8 mouse cellular contexts compared by ENCODE assay signal in the genomic region with DNA sequence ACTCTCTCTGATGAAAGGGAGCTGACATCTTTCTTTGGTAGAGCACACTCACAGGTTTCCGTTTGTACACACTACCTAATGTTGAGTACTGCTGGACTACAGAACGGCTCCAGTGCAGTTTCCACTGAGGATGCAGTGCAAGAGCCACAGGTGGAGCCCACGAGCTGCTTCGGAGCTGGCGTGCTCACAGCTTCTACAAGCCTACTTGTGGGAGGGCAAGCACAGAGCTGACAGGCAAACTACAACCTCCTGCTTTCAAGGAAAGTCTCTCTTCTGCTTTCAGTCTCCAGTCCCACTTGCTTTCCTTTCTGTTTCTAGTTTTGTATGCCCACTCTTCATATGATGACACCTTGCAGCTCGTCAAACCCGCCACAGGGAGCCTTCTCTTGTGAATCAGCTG.
DNase-seq lines count a peak whose midpoint lies in the region; ATAC-seq and TF ChIP-seq lines count a peak whose summit lies in the region.

No protein-coding gene starts in this region.

- H3K4me3 ChIP-seq in G1E (ENCODE audit: low read depth, low read length): no peak overlapping the region; the same call in 1 of the 2 replicates
- H3K4me3 ChIP-seq in limb, embryonic 11.5 days (ENCODE audit: low read depth, low read length): no peak overlapping the region

- peak; percentile 70 for ATAC-seq in G1E (ENCODE audit: extremely low read depth, insufficient number of reproducible peaks, low FRiP score, poor library complexity, severe bottlenecking)
- peak; percentile 91 to 94 for ATAC-seq in hematopoietic stem cell, adult 5-6 weeks (replicated peaks in 1 of 2; ENCODE audit: insufficient read depth in 1 of 2, low FRiP score in 2 of 2, low TSS enrichment in 1 of 2, low read depth in 1 of 2, poor library complexity in 2 of 2, severe bottlenecking in 2 of 2)
- no peak for ATAC-seq in limb, embryonic 11.5 days (ENCODE audit: insufficient number of reproducible peaks, low FRiP score, low TSS enrichment, low read depth)

- no peaks in the 10 kb centered on the region for H3K9me3 ChIP-seq in G1E (replicated peaks)
- no peaks in the 10 kb centered on the region for H3K9me3 ChIP-seq in limb, embryonic 11.5 days (ENCODE audit: control insufficient read depth, low read length)

- no peaks in the 10 kb centered on the region for H3K27me3 ChIP-seq in G1E (ENCODE audit: insufficient read depth, low read length)
- no peaks in the 10 kb centered on the region for H3K27me3 ChIP-seq in limb, embryonic 11.5 days (ENCODE audit: control insufficient read depth, insufficient read depth, low read length)

- WGBS in limb, embryonic 11.5 days: 27% methylated on average over 7 of the region's 7 CpGs

- DNase-seq in heart, adult 18-20 months: peak; percentile 55 to 57
- no peak for DNase-seq in heart, adult 8-10 months (ENCODE audit: low spot score)
- DNase-seq in G1E (ENCODE audit: low spot score): peak; percentile 21
- DNase-seq in embryo, embryonic 9.5 days (ENCODE audit: extremely low spot score): peak; percentile 20
- DNase-seq in limb, embryonic 11.5 days (ENCODE audit: low spot score): peak; percentile 58
- DNase-seq in retina, embryonic 14.5 days (ENCODE audit: low spot score): peak; percentile 22
- DNase-seq in urinary bladder, adult 18-20 months (ENCODE audit: low spot score in 2 of 2): no peak

- H3K9ac ChIP-seq in limb, embryonic 11.5 days (ENCODE audit: low read length): no peak overlapping the region

- TF ChIP-seq CTCF in G1E (IDR thresholded peaks at IDR 0.05; ENCODE audit: low read depth, low read length): no peak

- H3K27ac ChIP-seq in limb, embryonic 11.5 days (replicated peaks; ENCODE audit: low read depth, low read length): no peak overlapping the region

- H3K4me2 ChIP-seq in limb, embryonic 11.5 days (ENCODE audit: low read depth, severe bottlenecking): no peak overlapping the region

- H3K36me3 ChIP-seq in G1E (replicated peaks): peaks cover 21% of the 10 kb centered on the region
- H3K36me3 ChIP-seq in limb, embryonic 11.5 days (ENCODE audit: control insufficient read depth, insufficient read depth, low read length): no peaks in the 10 kb centered on the region

- H3K4me1 ChIP-seq in G1E (ENCODE audit: insufficient read depth, low read depth, low read length): peaks cover 33% of the 10 kb centered on the region
- H3K4me1 ChIP-seq in limb, embryonic 11.5 days (ENCODE audit: control insufficient read depth, insufficient read depth, low read length): no peaks in the 10 kb centered on the region

Comparison
In these comparisons a context has a peak if more than half of its experiments do, and no peak if none do; other contexts are left out.
1. DNase-seq: peak in heart, adult 18-20 months (2 of 2), G1E (single experiment), embryo, embryonic 9.5 days (single experiment), limb, embryonic 11.5 days (single experiment) and retina, embryonic 14.5 days (single experiment); none in heart, adult 8-10 months (single experiment) and urinary bladder, adult 18-20 months (0 of 2).